In the genomic region with DNA sequence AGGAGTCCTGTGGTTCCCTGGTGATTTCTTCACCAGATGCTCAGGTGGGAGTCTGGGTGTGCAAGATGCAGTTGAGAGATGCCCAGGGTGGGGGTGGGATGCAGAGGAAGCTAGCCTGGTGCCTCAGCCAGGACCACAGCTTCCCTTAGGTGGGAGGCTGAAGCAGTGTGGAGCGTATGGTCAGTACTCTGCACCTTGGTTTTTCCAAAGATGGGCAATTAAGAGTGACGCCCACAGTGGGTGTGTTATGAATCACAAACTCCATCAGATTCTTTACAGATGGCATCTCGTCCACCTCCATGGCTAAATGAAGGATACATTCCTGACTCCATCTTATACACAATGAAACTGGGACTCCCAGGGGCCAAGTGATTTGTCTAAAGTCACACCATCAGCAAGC, we compare ENCODE assay signal across 23 mouse cellular contexts. TPM values are rescaled to one million over a fixed set of nuclear protein-coding genes. Genes with fewer than 3 reads are reported as not detected.
DNase-seq lines count a peak whose midpoint lies in the region; ATAC-seq and TF ChIP-seq lines count a peak whose summit lies in the region.
"Had no signal": no experiment of that assay in that cellular context is flagged by ENCODE, and none has a peak within 500 bp of the region (broad histone marks: within the 10 kb centered on the region; RNA-seq: fewer than 3 reads in every experiment).

No protein-coding gene starts in this region.

- no peak overlapping the region for H3K27ac ChIP-seq in left cerebral cortex, adult 2 months
- H3K27ac ChIP-seq: embryonic facial prominence, embryonic 12.5 days; forebrain, embryonic 13.5 days; forebrain, embryonic 15.5 days had no signal

- ATAC-seq in frontal cortex, adult (ENCODE audit: low TSS enrichment), result 0 out of 2 replicates have a peak, but pooled peaks have one; percentile 10
- ATAC-seq: forebrain, embryonic 13.5 days; forebrain, embryonic 15.5 days; forebrain, postnatal 0 days had no signal

- no peak overlapping the region for H3K4me3 ChIP-seq in left cerebral cortex, adult 2 months
- H3K4me3 ChIP-seq: embryonic facial prominence, embryonic 12.5 days; forebrain, embryonic 13.5 days; forebrain, embryonic 15.5 days had no signal

- intact Hi-C loops in left cerebral cortex, adult 2 months (cut with DNase I), result loop anchor here (1.0 kb wide), 1 partner anchor 104 kb away; no protein-coding TSS in a partner anchor

- no peak for TF ChIP-seq CTCF in left cerebral cortex, adult 2 months (IDR thresholded peaks at IDR 0.05)

- no peak for DNase-seq in frontal cortex, postnatal 36 days (ENCODE audit: low spot score in 2 of 2)
- DNase-seq in left cerebral cortex, adult 18-20 months (ENCODE audit: low spot score in 2 of 2), result peak; percentile 31
- no peak for DNase-seq in left cerebral cortex, adult 2 months (ENCODE audit: extremely low spot score in 1 of 2, low spot score in 2 of 2)
- peak; percentile 27 to 32 for DNase-seq in right cerebral cortex, adult 2 months (ENCODE audit: low spot score in 2 of 2)
- DNase-seq in right cerebral cortex, postnatal 25 days, result no peak
- DNase-seq in telencephalon, adult 2 months (ENCODE audit: low read depth, low spot score), result peak; percentile 16
- no peak for DNase-seq in kidney, adult 11 months
- DNase-seq: adrenal gland, adult 2 months; adrenal gland, postnatal 10 days; adrenal gland, postnatal 25 days; cerebellum, adult 11-12 months; cerebellum, adult 2 months; cerebellum, adult 9-10 months; cerebellum, postnatal 10 days; cerebellum, postnatal 25 days; forebrain, postnatal 0 days had no signal

RNA-seq across cellular contexts. Expression of gene Prima1, which starts 30.2 kb away (rescaled TPM):
- total RNA-seq in left cerebral cortex, adult 18-20 months (2021), result 1 to 10 TPM; 4.6 to 6.8 TPM
- 1 to 10 TPM; 4.2 to 6.1 TPM for total RNA-seq in left cerebral cortex, adult 2 months (2021)
- total RNA-seq: MEL had no signal

RNA-seq across cellular contexts. Expression of gene Fam181a, which starts 38.6 kb away (rescaled TPM):
- total RNA-seq in left cerebral cortex, adult 18-20 months (2021), result 1 to 10 TPM; 2.9 to 4.6 TPM
- 1 to 10 TPM; 1.6 to 2.6 TPM for total RNA-seq in left cerebral cortex, adult 2 months (2021)
- total RNA-seq: adrenal gland, adult 2 months; adrenal gland, postnatal 10 days; adrenal gland, postnatal 25 days; adrenal gland, postnatal 4 days; ES-E14; MEL had no signal

Comparison
In these comparisons a context has a peak if more than half of its experiments do, and no peak if none do; other contexts are left out.
1. DNase-seq: peak in left cerebral cortex, adult 18-20 months (2 of 2), right cerebral cortex, adult 2 months (2 of 2) and telencephalon, adult 2 months (single experiment); none in frontal cortex, postnatal 36 days (0 of 2), left cerebral cortex, adult 2 months (0 of 2), right cerebral cortex, postnatal 25 days (single experiment) and kidney, adult 11 months (single experiment).